Mouse (Mus musculus) WW6 (cell line): ENCODE measurements around the gene Mmp19.

Experiments used
- DNase-seq: peaks from one replicate; pipeline ENCODE4 v3.0.0-alpha.2; 2013; ENCODE audit warnings: low read depth, low spot score

Gene Mmp19

GRCm38 (mm10) chr10:128790398-128791124, at the start of gene Mmp19:
TSS of gene Mmp19 (plus strand) at chr10:128790910.
- DNase-seq = no peak

DNA sequence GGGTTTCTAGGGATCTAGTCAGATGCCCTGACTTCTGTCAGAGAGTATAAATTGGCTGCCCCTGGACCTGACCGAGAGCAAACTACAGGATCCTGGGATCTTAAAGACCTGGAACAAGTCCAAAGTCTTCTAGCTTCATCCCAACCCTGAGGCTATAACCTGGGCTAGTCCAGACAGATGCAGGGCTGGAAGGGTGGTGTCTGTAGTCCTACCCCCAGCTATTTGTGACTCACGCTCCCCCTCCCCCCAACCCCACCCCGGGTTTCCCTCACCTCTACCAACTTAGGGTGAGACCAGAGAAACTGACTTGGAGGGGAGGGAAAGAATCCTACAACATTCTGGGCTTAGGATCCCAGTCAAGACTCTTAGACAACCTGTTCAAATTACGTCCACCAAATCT, 48.1 kb upstream of the Mmp19 start:
- DNase-seq = no peak

- no peak for DNase-seq
Observed at GRCm38 (mm10) chr10:128743235-128743634, 47.5 kb upstream of the Mmp19 start.

- no peak for DNase-seq
Observed at GRCm38 (mm10) chr10:128743791-128744191, 46.9 kb upstream of the Mmp19 start.

DNA sequence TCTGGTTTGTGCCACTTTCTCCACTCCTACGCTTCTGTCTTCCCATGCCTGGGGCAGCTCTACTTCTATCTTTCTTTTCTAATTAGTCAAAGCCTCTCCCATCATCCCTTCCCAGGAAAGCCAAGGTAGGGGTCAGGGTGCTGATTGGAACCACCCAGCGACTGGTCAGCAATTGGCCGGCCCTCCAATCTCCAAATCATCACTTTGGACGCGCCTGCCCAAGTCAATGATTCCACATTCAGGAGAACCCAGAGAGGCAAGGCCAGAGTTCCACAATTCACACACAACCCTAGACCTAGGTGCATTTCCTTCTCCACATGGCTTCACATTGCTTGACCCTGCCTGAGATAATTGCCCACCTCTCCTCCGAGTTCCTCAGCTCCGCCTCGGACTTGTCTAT, 46.5 kb upstream of the Mmp19 start:
- DNase-seq = no peak

DNA sequence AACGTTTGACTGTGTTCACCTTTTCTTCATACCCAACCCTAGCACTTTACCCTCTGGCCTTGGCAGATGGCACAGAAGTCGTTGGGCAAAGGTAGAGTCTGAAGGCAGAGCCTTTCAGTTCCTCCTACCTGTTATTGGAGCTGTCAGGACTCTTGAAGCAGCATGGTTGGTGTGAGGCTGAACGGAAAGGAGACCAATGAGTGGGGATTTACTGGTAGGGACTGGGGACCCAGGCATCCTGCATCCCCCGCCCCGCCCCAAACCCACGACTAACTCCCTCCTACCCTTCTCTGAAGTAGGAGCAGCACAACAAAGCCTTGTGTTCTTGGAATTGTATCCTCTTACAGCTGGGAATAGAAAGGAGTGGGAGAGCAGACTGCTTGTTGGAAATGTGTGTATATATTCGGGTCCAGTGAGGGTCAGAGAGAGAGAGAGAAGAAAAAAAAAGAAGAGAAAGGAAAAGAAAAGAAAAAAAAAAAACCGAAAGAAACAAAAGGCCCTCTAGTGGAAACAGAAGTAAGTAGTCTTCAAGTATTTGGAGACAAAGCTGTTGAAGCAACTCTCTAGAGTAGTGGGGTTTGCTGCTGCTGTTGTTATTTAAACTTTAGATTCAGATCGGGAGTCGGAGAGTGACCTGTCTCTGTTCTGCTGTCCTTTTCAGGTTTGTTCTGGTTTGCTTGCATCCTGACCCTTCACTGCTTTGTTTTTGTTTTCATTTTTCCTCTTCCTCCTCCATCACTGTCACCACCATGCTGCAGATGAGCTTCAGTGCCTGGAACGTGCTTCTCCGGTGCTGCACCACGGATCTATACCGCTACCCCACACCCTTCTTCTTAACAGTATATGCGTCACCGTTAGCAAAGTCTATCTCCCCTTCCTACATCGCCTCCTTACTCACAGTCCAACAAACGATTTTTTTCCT, 45.8 kb upstream of the Mmp19 start, which contains the start of gene Dgka:
TSS of gene Dgka (minus strand) at position 176 of the 922 bp plus-strand sequence.
- no peak for DNase-seq

DNA sequence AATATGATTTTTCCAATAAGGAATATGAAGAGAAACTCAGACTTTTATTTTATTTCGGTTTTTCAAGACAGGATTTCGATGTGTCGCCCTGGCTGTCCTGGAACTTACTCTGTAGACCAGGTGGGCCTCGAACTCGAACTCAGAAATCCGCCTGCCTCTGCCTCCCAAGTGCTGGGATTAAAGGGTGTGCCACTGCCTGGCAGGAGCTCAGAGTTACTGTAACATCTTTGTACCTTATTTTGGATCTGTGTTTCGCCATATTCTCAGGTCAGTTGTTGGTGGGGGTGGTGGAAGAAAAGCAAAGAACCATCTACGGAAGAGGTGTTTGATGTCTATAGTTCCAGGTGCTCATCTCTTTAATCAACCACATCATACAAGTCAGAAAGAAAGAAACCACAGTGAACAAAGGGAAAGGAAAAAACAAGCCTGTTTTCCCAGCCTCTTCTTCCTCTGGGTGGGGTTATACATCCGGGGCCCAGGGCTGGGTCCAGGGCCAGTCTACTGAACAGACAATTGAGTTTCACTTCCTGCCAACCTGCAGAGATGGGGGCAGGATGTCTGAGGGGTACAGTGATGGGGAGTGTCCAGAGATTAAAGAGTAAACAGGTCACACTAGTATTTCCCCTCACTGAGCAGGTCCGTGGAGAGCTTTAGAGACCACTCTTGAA, 44.6 kb upstream of the Mmp19 start:
- DNase-seq = no peak

DNA sequence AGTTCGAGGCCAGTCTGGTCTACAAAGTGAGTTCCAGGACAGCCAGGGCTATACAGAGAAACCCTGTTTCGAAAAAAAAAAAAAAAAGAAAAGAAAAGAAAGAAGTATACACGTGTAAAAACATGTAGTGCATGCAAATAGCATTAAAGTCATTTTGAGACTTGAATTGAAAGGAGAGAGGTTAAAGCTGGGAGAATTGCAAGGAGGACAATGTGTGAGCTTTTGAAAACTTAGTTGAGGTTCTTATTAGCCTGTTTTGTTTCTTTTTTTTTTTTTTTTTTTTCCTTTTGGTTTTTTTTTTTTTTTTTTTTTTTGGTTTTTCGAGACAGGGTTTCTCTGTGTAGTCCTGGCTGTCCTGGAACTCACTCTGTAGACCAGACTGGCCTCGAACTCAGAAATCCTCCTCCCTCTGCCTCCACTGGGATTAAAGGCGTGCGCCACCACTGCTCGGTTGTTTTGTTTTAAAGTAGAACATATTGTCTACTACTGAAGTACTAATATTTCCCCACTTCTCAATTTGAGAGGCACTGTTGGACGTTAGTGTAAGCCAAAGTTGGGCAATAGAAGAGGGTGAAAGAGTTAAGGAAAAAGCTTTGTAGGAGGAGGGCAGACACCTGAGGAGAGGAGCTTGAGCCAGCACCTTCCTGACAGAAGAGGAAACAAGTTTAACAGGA, 43.6 kb upstream of the Mmp19 start:
- no peak for DNase-seq

DNA sequence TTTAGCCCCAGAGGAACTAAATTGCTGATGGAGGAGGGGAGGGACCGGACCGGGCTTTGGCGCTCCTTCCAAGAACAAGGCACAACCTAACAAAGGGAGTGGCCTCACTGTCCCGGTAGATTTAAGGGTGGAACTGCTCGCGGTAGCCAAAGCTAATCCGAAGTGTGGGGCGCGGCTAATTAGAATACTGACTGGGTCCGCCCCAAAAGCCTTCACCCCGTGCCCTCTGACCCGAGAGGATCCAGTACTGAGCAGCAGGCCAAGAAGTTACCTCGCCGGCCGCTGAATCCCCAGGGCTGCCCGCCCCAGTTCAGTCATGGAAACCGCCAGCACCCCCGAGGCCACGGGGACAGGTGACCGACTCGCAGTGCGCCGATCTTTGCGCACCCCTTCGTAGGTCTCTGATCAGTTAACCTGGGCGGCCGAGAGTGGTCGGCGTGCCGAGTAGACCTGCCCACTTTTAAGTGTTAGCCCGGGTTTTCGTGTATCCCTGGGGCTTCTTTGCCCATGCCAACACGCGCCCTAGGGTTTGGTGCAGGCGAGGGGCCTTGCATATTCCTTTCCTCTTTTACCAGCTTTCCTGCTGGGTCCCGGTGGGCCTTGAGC, 43.0 kb upstream of the Mmp19 start, which contains the start of gene Pym1:
TSS of gene Pym1 (plus strand) at position 244 of the 606 bp plus-strand sequence.
- peak; percentile 81 for DNase-seq

DNA sequence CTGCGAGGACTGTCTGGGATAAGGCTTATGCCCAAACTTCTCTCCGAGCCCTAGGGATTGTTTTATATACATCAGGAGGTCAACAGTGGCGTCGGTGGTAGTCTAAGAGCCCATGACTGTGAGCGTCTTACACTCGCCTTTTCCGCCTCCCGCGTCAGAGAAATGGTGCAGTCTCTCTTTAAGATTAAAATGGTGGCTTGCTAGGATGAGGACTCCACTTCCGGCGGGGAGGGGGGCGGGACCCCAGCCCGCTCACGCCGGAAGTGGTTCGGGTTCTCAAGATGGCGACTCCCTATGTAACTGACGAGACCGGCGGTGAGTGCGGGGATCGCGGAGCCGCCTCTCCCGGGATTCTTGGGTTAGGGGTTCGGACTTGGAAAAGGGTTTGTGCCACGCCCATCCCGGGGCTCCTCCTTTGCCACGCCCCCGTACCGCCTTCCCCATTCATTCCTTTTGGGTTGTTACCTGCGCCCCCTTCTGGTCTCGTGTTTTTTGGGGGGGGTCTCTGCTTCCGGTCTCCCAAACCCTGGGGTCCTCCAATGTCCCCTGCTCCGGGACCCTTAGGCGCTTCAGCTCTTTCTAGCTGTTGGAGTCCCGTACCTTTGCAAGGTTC, 42.4 kb upstream of the Mmp19 start:
- DNase-seq = peak; percentile 78

DNA sequence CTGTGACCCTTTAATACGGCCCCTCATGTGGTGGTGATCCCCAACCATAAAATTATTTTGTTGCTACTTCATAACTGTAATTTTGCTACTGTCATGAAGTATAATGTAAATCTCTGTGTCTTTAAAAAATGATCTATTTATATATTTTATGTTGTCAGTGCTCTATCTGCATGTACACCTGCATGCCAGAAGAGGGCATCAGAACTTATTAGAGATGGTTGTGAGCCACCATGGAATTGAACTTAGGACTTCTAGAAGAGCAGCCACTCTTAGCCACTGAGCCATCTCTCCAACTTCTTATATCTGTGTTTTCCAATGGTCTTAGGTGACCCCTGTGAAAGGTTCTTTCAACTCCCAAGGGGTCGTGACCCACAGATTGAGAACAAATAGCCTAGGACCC, 17.8 kb upstream of the Mmp19 start:
- no peak for DNase-seq

GRCm38 (mm10) chr10:128773685-128774084, 17.0 kb upstream of the Mmp19 start:
- no peak for DNase-seq

DNA sequence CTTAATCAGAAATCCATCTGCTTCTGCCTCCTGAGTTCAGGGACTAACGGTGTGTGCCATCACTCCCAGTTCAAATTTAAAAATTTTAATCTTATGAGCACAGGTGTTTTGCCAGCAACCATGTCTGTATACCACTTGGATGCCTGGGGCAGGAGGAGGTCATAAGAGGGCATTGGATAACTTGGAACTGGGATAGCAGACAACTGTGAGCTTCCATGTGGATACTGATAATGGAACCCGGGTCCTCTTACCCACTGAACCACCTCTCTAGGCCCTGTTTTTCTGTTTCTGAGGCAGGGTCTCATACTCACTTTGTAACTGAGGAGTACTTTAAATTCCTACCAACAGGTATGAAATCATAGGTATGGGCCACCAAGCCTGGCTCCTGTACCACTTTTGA, 12.3 kb upstream of the Mmp19 start:
- DNase-seq = no peak

DNA sequence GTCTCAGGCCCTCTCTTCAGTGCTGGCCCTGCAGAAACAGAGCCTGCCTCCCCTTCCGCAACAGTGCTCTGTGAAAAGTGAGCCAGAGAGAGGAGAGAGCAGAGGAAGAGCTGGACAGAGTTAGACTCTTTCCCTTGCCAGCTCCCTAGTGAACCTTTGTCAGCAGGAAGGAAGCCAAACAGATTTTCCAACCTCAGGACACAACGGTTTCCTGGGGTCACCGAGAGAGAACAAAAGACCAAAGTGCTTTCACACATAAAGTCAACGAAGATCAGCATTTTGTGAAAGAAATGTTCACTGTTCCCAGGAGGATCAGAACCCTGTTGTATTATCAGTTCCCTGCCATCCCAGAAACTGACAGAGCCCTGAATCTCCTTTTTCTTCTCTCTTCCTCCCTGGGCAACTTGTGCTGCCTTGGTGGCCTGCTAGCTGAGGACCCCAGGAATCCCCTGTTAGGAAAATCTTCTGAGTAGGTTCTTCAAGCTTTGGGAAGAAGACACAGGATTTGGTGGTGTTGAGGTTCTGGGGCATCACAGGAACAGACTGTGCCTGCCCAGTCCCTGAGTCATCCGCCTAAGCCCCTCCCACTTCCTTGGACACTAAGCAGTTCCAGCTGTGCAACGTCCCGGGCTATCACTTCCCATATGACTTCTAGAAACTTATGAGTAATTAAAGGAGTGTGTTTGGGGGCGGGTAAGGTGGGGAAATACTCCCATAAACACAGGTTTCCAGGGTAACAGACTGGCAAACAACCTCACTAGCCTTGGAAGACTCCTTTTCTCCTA, 11.5 kb upstream of the Mmp19 start:
- no peak for DNase-seq

DNA sequence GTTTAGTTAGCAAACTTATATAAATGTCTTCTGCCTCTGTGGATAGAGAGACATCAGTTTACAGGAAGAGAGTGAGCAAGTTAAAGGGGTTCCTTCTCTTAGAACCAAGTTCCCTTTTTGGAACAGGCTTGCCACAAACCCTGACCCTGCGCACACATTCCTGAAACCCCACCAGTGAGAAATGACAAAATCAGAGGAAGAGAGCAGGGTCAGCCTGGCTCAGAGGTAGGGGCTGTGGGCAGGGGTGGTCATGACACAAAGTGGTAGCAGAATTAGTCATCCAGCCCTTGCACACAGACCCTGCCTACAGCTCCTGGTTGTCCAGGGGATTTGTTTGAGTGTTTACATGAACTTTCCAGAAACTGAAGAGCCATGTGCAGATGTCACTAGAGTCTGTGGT, 10.5 kb upstream of the Mmp19 start:
- DNase-seq = no peak

DNA sequence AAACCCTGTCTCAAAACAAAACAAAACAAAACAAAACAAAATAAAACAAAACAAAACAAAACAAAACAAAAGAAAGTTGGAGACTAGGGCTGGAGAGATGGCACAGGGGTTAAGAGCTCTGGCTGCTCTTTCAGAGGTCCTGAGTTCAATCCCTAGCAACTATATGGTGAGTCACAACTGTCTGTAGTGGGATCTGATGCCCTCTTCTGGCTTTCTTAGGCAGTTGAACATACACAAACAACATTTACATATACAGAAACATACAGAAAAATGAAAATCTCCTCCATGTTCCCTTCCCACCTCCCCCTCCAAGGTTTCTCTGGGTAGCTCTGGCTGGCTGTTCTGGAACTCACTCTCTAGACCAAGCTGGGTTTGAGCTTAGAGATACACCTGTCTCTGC, 1.3 kb downstream of the Mmp19 start:
- DNase-seq = no peak

GRCm38 (mm10) chr10:128793258-128793657, 2.5 kb downstream of the Mmp19 start:
- no peak for DNase-seq

DNA sequence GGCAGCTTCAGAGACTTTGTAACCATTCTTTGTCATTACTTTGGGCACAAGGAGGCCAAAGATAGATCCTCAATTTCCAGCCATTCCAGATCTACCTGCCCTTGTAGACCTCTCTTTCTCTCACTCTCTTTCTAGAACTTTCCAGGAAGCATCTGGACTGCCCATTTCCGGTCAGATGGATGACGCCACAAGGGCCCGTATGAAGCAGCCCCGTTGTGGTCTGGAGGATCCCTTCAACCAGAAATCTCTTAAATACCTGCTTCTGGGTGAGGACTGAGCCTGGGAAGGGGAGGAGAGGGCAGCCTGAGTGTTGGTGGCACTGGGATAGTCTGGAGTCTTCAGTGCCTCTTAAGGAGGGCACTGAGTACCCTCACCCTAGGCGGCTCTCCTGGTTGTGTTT, 3.7 kb downstream of the Mmp19 start:
- DNase-seq = no peak

DNA sequence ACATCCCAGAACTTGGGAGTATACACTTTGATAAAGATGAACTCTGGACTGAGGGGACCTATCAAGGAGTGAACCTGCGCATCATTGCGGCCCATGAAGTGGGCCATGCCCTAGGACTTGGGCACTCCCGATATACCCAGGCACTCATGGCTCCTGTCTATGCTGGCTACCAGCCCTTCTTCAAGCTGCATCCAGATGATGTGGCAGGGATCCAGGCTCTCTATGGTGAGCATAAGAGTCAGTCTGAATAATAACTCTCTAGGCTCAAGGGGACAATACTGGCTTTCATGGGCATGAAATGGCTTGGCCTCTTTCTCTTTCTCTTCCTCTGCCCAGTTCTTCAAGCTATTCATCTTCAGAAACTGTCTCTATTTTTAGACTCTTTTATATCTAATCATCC, 4.9 kb downstream of the Mmp19 start:
- no peak for DNase-seq

DNA sequence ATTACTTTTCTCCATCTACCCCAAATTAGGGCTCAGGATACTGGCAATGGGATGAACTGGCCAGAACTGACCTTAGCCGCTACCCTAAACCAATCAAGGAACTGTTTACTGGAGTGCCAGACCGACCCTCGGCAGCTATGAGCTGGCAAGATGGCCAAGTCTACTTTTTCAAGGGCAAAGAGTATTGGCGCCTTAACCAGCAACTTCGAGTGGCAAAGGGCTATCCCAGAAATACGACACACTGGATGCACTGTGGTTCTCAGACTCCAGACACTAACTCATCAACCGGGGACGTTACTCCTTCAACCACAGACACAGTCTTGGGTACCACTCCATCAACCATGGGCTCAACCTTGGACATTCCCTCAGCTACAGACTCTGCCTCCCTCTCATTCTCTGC, 8.0 kb downstream of the Mmp19 start:
- DNase-seq = no peak
